Mouse (Mus musculus) testis, adult 2 months (tissue): ENCODE measurements around the gene Tnf.
"Not testable (repeated sequence)": the region's sequence is repeated elsewhere in the genome, so short reads cannot be mapped to it uniquely, and the experiment has no call there.

Experiments used
- CTCF ChIP-seq: fragments of 200-500 bp; IDR thresholded peaks from 2 replicates; pipeline ENCODE4 v1.5.1; 2012; ENCODE audit warnings: low read depth, mild to moderate bottlenecking, inconsistent platforms, low read length, moderate library complexity; ENCODE audit not compliant: control insufficient read depth, insufficient read depth, insufficient replicate concordance
- POLR2A ChIP-seq: fragments of 200-500 bp; IDR thresholded peaks from 2 replicates; pipeline ENCODE4 v1.6.1; 2012; ENCODE audit warnings: low read depth, mild to moderate bottlenecking, inconsistent platforms, low read length, moderate library complexity; ENCODE audit not compliant: control insufficient read depth

GRCm38 (mm10) chr17:35234090-35234489 is 32.3 kb upstream of the Tnf start:
- not testable (repeated sequence) for TF ChIP-seq POLR2A, CTCF
